Mouse (Mus musculus): ENCODE data around the gene Ms4a15. TPM values are rescaled to one million over a fixed set of nuclear protein-coding genes. Genes with fewer than 3 reads are reported as not detected.

Gene Ms4a15
- not detected in 2 replicates for polyA plus RNA-seq (2015; fragmentation: Nextera tagmentation; extraction: Ambion mirVana)

- WGBS (ENCODE audit: insufficient replicate concordance): 63% methylated on average over 7 of the region's 7 CpGs
- Histone ChIP-seq H3K4me1 (replicated peaks) (no peaks in the 10 kb centered on the region), H3K36me3 (no peaks in the 10 kb centered on the region), H3K27me3 (0 out of 2 replicates have a peak, but pooled peaks cover 4% of the 10 kb centered on the region), H3K9ac (no peak within 1 kb of the TSS), H3K27ac (no peak within 1 kb of the TSS), H3K4me3 (replicated peaks) (no peak within 1 kb of the TSS), H3K4me2 (no peak within 1 kb of the TSS), H3K9me3 (replicated peaks) (no peaks in the 10 kb centered on the region)
- no peak for DNase-seq
- ATAC-seq (ENCODE audit: low read depth): no peak
Observed at GRCm38 (mm10) chr19:10993150-10993549, at the start of gene Ms4a15. TSS of gene Ms4a15 (minus strand) at chr19:10993250.

GRCm38 (mm10) chr19:11037570-11037969 is 44.5 kb upstream of the Ms4a15 start:
- Histone ChIP-seq H3K27me3 (no peaks in the 10 kb centered on the region), H3K4me1 (replicated peaks) (no peaks in the 10 kb centered on the region), H3K4me2 (no peak overlapping the region), H3K9me3 (replicated peaks) (no peaks in the 10 kb centered on the region), H3K9ac (no peak overlapping the region), H3K36me3 (no peaks in the 10 kb centered on the region), H3K4me3 (replicated peaks) (no peak overlapping the region), H3K27ac (no peak overlapping the region)
- DNase-seq: no peak
- ATAC-seq (ENCODE audit: low read depth): no peak

- H3K4me1 ChIP-seq (replicated peaks): no peaks in the 10 kb centered on the region
- H3K9ac ChIP-seq: no peak overlapping the region
- H3K27me3 ChIP-seq: no peaks in the 10 kb centered on the region
- no peaks in the 10 kb centered on the region for H3K36me3 ChIP-seq
- ATAC-seq (ENCODE audit: low read depth): no peak
- no peak overlapping the region for H3K4me3 ChIP-seq (replicated peaks)
- H3K27ac ChIP-seq: no peak overlapping the region
- H3K9me3 ChIP-seq (replicated peaks): no peaks in the 10 kb centered on the region
- no peak overlapping the region for H3K4me2 ChIP-seq
- DNase-seq: no peak
Observed at GRCm38 (mm10) chr19:11022382-11022781, 29.3 kb upstream of the Ms4a15 start.

- 68% methylated on average over 3 of the region's 3 CpGs for WGBS (ENCODE audit: insufficient replicate concordance)
- no peak within 1 kb of the TSS for H3K4me3 ChIP-seq (replicated peaks)
- H3K36me3 ChIP-seq: no peaks in the 10 kb centered on the region
- H3K9me3 ChIP-seq (replicated peaks): no peaks in the 10 kb centered on the region
- H3K27ac ChIP-seq: no peak within 1 kb of the TSS
- no peak within 1 kb of the TSS for H3K4me2 ChIP-seq
- H3K27me3 ChIP-seq: no peaks in the 10 kb centered on the region
- no peak for DNase-seq
- no peak within 1 kb of the TSS for H3K9ac ChIP-seq
- no peaks in the 10 kb centered on the region for H3K4me1 ChIP-seq (replicated peaks)
- ATAC-seq (ENCODE audit: low read depth): no peak
Observed at GRCm38 (mm10) chr19:11017891-11018290, 24.8 kb upstream of the Ms4a15 start, which contains the start of gene Ms4a18. TSS of gene Ms4a18 (minus strand) at chr19:11018031.

- Histone ChIP-seq H3K4me1 (replicated peaks) (no peaks in the 10 kb centered on the region), H3K9ac (no peak overlapping the region), H3K36me3 (no peaks in the 10 kb centered on the region), H3K4me2 (no peak overlapping the region), H3K27me3 (no peaks in the 10 kb centered on the region), H3K27ac (no peak overlapping the region), H3K9me3 (replicated peaks) (no peaks in the 10 kb centered on the region), H3K4me3 (replicated peaks) (no peak overlapping the region)
- no peak for ATAC-seq (ENCODE audit: low read depth)
- 65% methylated on average over 2 of the region's 2 CpGs for WGBS (ENCODE audit: insufficient replicate concordance)
- DNase-seq: no peak
Observed at GRCm38 (mm10) chr19:11017251-11017650, 24.2 kb upstream of the Ms4a15 start.

- WGBS (ENCODE audit: insufficient replicate concordance): 59% methylated on average over 1 of the region's 1 CpGs
- Histone ChIP-seq H3K27ac (no peak overlapping the region), H3K4me3 (replicated peaks) (no peak overlapping the region)
Observed at GRCm38 (mm10) chr19:11015998-11016397, 22.9 kb upstream of the Ms4a15 start.

GRCm38 (mm10) chr19:11015468-11015867 is 22.4 kb upstream of the Ms4a15 start:
- H3K27me3 ChIP-seq: no peaks in the 10 kb centered on the region
- DNase-seq: no peak
- no peak overlapping the region for H3K9ac ChIP-seq
- H3K9me3 ChIP-seq (replicated peaks): no peaks in the 10 kb centered on the region
- no peaks in the 10 kb centered on the region for H3K4me1 ChIP-seq (replicated peaks)
- no peak; the same call in 1 of the 2 replicates for ATAC-seq (ENCODE audit: low read depth)
- H3K36me3 ChIP-seq: no peaks in the 10 kb centered on the region
- H3K4me3 ChIP-seq (replicated peaks): no peak overlapping the region
- H3K4me2 ChIP-seq: no peak overlapping the region
- no peak overlapping the region for H3K27ac ChIP-seq

More at GRCm38 (mm10) chr19:11015998-11016397, 22.9 kb upstream of the Ms4a15 start:
- no peak overlapping the region for H3K4me2 ChIP-seq
- no peaks in the 10 kb centered on the region for H3K27me3 ChIP-seq
- DNase-seq: no peak
- no peaks in the 10 kb centered on the region for H3K4me1 ChIP-seq (replicated peaks)
- H3K36me3 ChIP-seq: no peaks in the 10 kb centered on the region
- ATAC-seq (ENCODE audit: low read depth): no peak
- H3K9me3 ChIP-seq (replicated peaks): no peaks in the 10 kb centered on the region
- H3K9ac ChIP-seq: no peak overlapping the region

GRCm38 (mm10) chr19:10991911-10992310 is 1.1 kb downstream of the Ms4a15 start:
- DNase-seq: no peak
- no peaks in the 10 kb centered on the region for H3K4me1 ChIP-seq (replicated peaks)
- no peak overlapping the region for H3K4me3 ChIP-seq (replicated peaks)
- H3K9me3 ChIP-seq (replicated peaks): no peaks in the 10 kb centered on the region
- ATAC-seq (ENCODE audit: low read depth): no peak
- H3K27me3 ChIP-seq: 0 out of 2 replicates have a peak, but pooled peaks cover 4% of the 10 kb centered on the region
- no peak overlapping the region for H3K9ac ChIP-seq
- no peaks in the 10 kb centered on the region for H3K36me3 ChIP-seq
- H3K27ac ChIP-seq: no peak overlapping the region
- no peak overlapping the region for H3K4me2 ChIP-seq

DNA sequence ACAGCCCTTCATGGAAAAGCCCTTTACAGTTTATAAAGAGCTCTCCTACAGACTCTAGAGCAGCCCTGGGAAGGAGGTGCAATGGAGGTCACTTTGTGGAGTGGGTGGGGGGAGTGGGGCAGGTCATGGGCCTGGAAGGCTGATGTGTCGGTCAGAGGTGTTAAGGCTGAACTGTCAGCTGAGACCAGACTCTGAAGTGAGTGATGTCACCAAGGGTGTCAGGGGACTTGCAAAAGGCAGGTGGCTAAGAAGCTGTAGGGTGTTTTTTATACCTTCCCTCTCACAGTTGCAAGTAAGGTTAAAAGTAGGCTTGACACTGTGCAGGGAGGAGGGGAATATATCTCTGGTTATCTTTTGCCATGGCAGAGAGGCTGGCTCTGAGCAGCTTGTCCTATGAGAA is 2.3 kb downstream of the Ms4a15 start:
- ATAC-seq (ENCODE audit: low read depth) (no peak), DNase-seq (no peak)
- H3K27ac ChIP-seq: no peak overlapping the region
- H3K36me3 ChIP-seq: no peaks in the 10 kb centered on the region
- H3K9ac ChIP-seq: no peak overlapping the region
- 0 out of 2 replicates have a peak, but pooled peaks cover 4% of the 10 kb centered on the region for H3K27me3 ChIP-seq
- H3K4me1 ChIP-seq (replicated peaks): no peaks in the 10 kb centered on the region
- 50% methylated on average over 1 of the region's 1 CpGs for WGBS (ENCODE audit: insufficient replicate concordance)
- H3K9me3 ChIP-seq (replicated peaks): no peaks in the 10 kb centered on the region
- H3K4me3 ChIP-seq (replicated peaks): no peak overlapping the region
- H3K4me2 ChIP-seq: no peak overlapping the region

DNA sequence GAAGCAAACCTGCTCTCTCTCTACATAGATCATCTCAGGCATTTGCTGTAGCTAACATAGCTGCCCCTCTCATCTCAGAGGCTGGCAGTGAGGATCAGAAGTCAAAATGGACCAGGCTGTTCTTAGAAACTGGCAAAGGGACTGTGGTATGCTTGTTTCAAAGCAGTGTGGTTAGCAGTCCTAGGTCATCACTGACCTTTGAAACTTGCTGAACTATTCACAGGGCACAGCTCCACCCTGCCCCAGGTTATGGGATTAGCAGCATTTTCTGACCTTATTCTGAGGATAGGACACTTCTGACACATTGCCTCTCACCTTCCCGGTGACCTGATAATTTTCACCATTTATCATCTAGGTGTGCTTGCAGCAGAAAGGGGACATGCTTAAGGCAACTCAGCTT is 4.5 kb downstream of the Ms4a15 start:
- H3K27me3 ChIP-seq: 0 out of 2 replicates have a peak, but pooled peaks cover 4% of the 10 kb centered on the region
- H3K27ac ChIP-seq: no peak overlapping the region
- 73% methylated on average over 1 of the region's 1 CpGs for WGBS (ENCODE audit: insufficient replicate concordance)
- H3K4me1 ChIP-seq (replicated peaks): no peaks in the 10 kb centered on the region
- ATAC-seq (ENCODE audit: low read depth): no peak
- no peak overlapping the region for H3K4me2 ChIP-seq
- DNase-seq: no peak
- H3K36me3 ChIP-seq: no peaks in the 10 kb centered on the region
- H3K4me3 ChIP-seq (replicated peaks): no peak overlapping the region
- H3K9ac ChIP-seq: no peak overlapping the region
- H3K9me3 ChIP-seq (replicated peaks): no peaks in the 10 kb centered on the region

- no peak for DNase-seq
Observed at GRCm38 (mm10) chr19:10985889-10986288, 7.2 kb downstream of the Ms4a15 start.

GRCm38 (mm10) chr19:10984551-10984950 is 8.5 kb downstream of the Ms4a15 start:
- H3K4me2 ChIP-seq: no peak overlapping the region
- ATAC-seq (ENCODE audit: low read depth): no peak
- H3K27me3 ChIP-seq: no peaks in the 10 kb centered on the region
- no peak overlapping the region for H3K4me3 ChIP-seq (replicated peaks)
- H3K9ac ChIP-seq: no peak overlapping the region
- no peaks in the 10 kb centered on the region for H3K9me3 ChIP-seq (replicated peaks)
- DNase-seq: no peak
- 60% methylated on average over 13 of the region's 13 CpGs for WGBS (ENCODE audit: insufficient replicate concordance)
- H3K36me3 ChIP-seq: no peaks in the 10 kb centered on the region
- H3K27ac ChIP-seq: no peak overlapping the region
- H3K4me1 ChIP-seq (replicated peaks): peaks cover 2% of the 10 kb centered on the region; the same call in 1 of the 2 replicates

More at GRCm38 (mm10) chr19:10985889-10986288, 7.2 kb downstream of the Ms4a15 start:
- H3K4me1 ChIP-seq (replicated peaks): no peaks in the 10 kb centered on the region
- H3K4me3 ChIP-seq (replicated peaks): no peak overlapping the region
- 72% methylated on average over 4 of the region's 4 CpGs for WGBS (ENCODE audit: insufficient replicate concordance)
- no peak overlapping the region for H3K4me2 ChIP-seq
- no peaks in the 10 kb centered on the region for H3K9me3 ChIP-seq (replicated peaks)
- H3K9ac ChIP-seq: no peak overlapping the region
- H3K27me3 ChIP-seq: no peaks in the 10 kb centered on the region
- H3K36me3 ChIP-seq: no peaks in the 10 kb centered on the region
- no peak overlapping the region for H3K27ac ChIP-seq
- no peak for ATAC-seq (ENCODE audit: low read depth)
